Mouse (Mus musculus) liver, postnatal 0 days (tissue): Measurements from ENCODE around the gene Ntn1.

Source experiments
- CTCF ChIP-seq: sonication (generic); IDR thresholded peaks from 2 replicates; pipeline ENCODE4 v1.5.1; 2016; ENCODE audit warnings: antibody characterized with exemption, low read depth
- EP300 ChIP-seq: IDR thresholded peaks from 2 replicates; pipeline ENCODE4 v1.6.1; 2016; ENCODE audit warnings: antibody characterized with exemption, low read depth, mild to moderate bottlenecking

DNA sequence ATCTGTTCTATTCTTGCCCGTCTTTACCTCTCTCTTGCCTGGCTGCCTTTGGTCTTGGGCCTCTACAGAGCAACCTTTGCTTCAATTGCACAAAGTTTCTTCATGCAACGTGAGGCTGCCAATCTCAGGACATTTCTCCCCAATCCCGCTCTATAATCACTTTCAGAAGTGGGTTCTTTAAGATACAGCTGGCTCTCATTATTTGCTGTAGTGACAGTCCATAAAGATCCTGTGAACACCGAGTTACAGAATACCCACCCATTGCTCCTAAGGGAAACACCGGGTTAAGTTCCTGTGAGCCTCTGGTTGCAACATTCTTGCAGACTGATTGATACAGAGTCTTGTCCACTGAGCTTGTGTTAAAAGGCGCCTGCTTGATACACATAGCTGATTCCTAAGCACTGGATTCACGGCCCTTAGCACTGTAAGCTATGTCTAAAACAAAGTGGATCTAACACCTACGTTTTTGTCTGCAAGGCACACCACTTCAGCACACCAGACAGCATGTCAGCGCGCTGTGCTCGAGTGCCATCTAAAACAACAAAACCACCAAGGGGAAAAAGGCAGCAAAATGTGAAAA, 85.0 kb downstream of the Ntn1 start:
- TF ChIP-seq CTCF = no peak
- no peak for TF ChIP-seq EP300
